Mouse (Mus musculus) brown adipose tissue, adult 24 weeks (tissue): ENCODE data around the gene 1700030K09Rik. TPM values are rescaled to one million over a fixed set of nuclear protein-coding genes. Genes with fewer than 3 reads are reported as not detected.

Experiments
- polyA plus RNA-seq: library from polyadenylated mRNA; stranded (reverse); fragments of >200 nt; gene quantifications from 2 replicates; pipeline ENCODE4 v1.2.4, GENCODE M21; 2012; ENCODE audit not compliant: missing spikeins, insufficient read depth, insufficient read length

The 1700030K09Rik gene
- polyA plus RNA-seq, 1 experiment, result 3.1 TPM

Other genes with a start within 250 kb of the 1700030K09Rik start
- 2.0 TPM in 1 of 2 replicates, not detected in the other for gene Cib3, start 231.0 kb upstream of the 1700030K09Rik start, polyA plus RNA-seq
- not detected in 2 replicates for gene Gm11034, start 230.2 kb upstream of the 1700030K09Rik start, polyA plus RNA-seq
- gene Fam32a, start 224.2 kb upstream of the 1700030K09Rik start, polyA plus RNA-seq, result 26.9 and 41.8 TPM in 2 replicates
- 35.6 and 49.6 TPM in 2 replicates for gene Ap1m1, start 203.9 kb upstream of the 1700030K09Rik start, polyA plus RNA-seq
- gene Gm10282, start 138.6 kb upstream of the 1700030K09Rik start, polyA plus RNA-seq, result not detected in 2 replicates
- gene Klf2, start 124.8 kb upstream of the 1700030K09Rik start, polyA plus RNA-seq, result 30.6 and 88.0 TPM in 2 replicates
- 18.0 and 21.1 TPM in 2 replicates for gene Eps15l1, start 22.4 kb upstream of the 1700030K09Rik start, polyA plus RNA-seq
- 13.0 and 13.1 TPM in 2 replicates for gene Calr3, start within 50 bp of the 1700030K09Rik start, polyA plus RNA-seq
- gene Cherp, start 31.3 kb downstream of the 1700030K09Rik start, polyA plus RNA-seq, result 12.8 and 17.7 TPM in 2 replicates
- 15.0 and 15.8 TPM in 2 replicates for gene Slc35e1, start 48.7 kb downstream of the 1700030K09Rik start, polyA plus RNA-seq
- 3.3 TPM in 2 replicates for gene Med26, start 104.4 kb downstream of the 1700030K09Rik start, polyA plus RNA-seq
- 92.7 and 120 TPM in 2 replicates for gene Smim7, start 127.2 kb downstream of the 1700030K09Rik start, polyA plus RNA-seq
- 15.0 and 25.4 TPM in 2 replicates for gene Tmem38a, start 128.2 kb downstream of the 1700030K09Rik start, polyA plus RNA-seq
- not detected in 2 replicates for gene Nwd1, start 202.8 kb downstream of the 1700030K09Rik start, polyA plus RNA-seq